Mouse (Mus musculus) lung, postnatal 0 days (tissue): ENCODE data around the gene Sh2d7. TPM values are rescaled to one million over a fixed set of nuclear protein-coding genes. Genes with fewer than 3 reads are reported as not detected.
A peak's percentile ranks its signal among the peaks of the same experiment; 100 is the strongest.

Experiments used
- ATAC-seq: fragments of 200-750 bp; cut with Nextera tagmentation; 2 replicates; pipeline ENCODE4 v1.8.0; 2017; ENCODE audit warnings: moderate library complexity
- DNase-seq: peaks from one replicate; pipeline ENCODE4 v3.0.0-alpha.2; 2016; ENCODE audit warnings: low spot score
- H3K27ac ChIP-seq: fragments of 300-500 bp; sonication (generic); 2 replicates; pipeline ENCODE4 v1.5.1; 2014; ENCODE audit warnings: antibody characterized with exemption, mild to moderate bottlenecking, low read length, mixed read lengths
- H3K27me3 ChIP-seq: fragments of 300-500 bp; sonication (generic); replicated peaks from 2 replicates; pipeline ENCODE4 v1.6.1; 2014; ENCODE audit warnings: low read length, mixed read lengths; ENCODE audit not compliant: insufficient read depth
- H3K36me3 ChIP-seq: fragments of 300-500 bp; sonication (generic); 2 replicates; pipeline ENCODE4 v1.6.1; 2014; ENCODE audit warnings: low read length, mixed read lengths; ENCODE audit not compliant: insufficient read depth
- H3K4me1 ChIP-seq: fragments of 300-500 bp; sonication (generic); 2 replicates; pipeline ENCODE4 v1.6.1; 2014; ENCODE audit warnings: antibody characterized with exemption, low read depth, low read length, mixed read lengths; ENCODE audit not compliant: insufficient read depth
- H3K4me2 ChIP-seq: fragments of 300-500 bp; sonication (generic); replicated peaks from 2 replicates; pipeline ENCODE4 v1.6.1; 2014; ENCODE audit warnings: low read depth, mild to moderate bottlenecking, low read length, moderate library complexity, mixed read lengths
- H3K4me3 ChIP-seq: fragments of 300-500 bp; sonication (generic); 2 replicates; pipeline ENCODE4 v1.5.1; 2014; ENCODE audit warnings: low read depth, low read length
- H3K9ac ChIP-seq: fragments of 300-500 bp; sonication (generic); replicated peaks from 2 replicates; pipeline ENCODE4 v1.6.1; 2014; ENCODE audit warnings: low read depth, mild to moderate bottlenecking
- H3K9me3 ChIP-seq: fragments of 300-500 bp; sonication (generic); 2 replicates; pipeline ENCODE4 v1.6.1; 2016; ENCODE audit warnings: low read length, mixed read lengths
- CTCF ChIP-seq: IDR thresholded peaks from 2 replicates; pipeline ENCODE4 v1.5.1; 2016; ENCODE audit warnings: antibody characterized with exemption, mild to moderate bottlenecking
- EP300 ChIP-seq: IDR thresholded peaks from 2 replicates; pipeline ENCODE4 v1.6.1; 2016; ENCODE audit warnings: antibody characterized with exemption, mild to moderate bottlenecking, control low read depth
- WGBS: fragments of 180-500 bp; shearing (Covaris S2); extraction: QIAGEN DNeasy Blood & Tissue Kit; methylation state at CpG from one replicate; pipeline ENCODE4 v1.1.7; 2014; 5-methylcytosine and 5-hydroxymethylcytosine counted together
- polyA plus RNA-seq: library from polyadenylated mRNA; unstranded; fragments of >200 nt; fragmentation: Nextera tagmentation; extraction: Ambion mirVana; gene quantifications from 2 replicates; pipeline ENCODE4 v1.2.1, GENCODE M21; 2015

Gene Sh2d7
- polyA plus RNA-seq = not detected in 2 replicates

- Histone ChIP-seq H3K4me2 (no peak within 1 kb of the TSS), H3K4me1 (no peaks in the 10 kb centered on the region), H3K4me3 (no peak within 1 kb of the TSS), H3K9me3 (no peaks in the 10 kb centered on the region), H3K36me3 (no peaks in the 10 kb centered on the region), H3K27me3 (no peaks in the 10 kb centered on the region), H3K27ac (no peak within 1 kb of the TSS), H3K9ac (no peak within 1 kb of the TSS)
- DNase-seq = no peak
- ATAC-seq = no peak
- 91% methylated on average over 14 of the region's 14 CpGs for WGBS
- no peak for TF ChIP-seq EP300
- no peak for TF ChIP-seq CTCF
These were observed at the start of gene Sh2d7 for GRCm38 (mm10) chr9:54538684-54539083. Gene Sh2d7, plus strand, starts transcription at chr9:54538984.

- Histone ChIP-seq H3K4me2 (no peak overlapping the region), H3K9me3 (no peaks in the 10 kb centered on the region), H3K4me3 (no peak overlapping the region), H3K4me1 (no peaks in the 10 kb centered on the region), H3K9ac (no peak overlapping the region), H3K27ac (no peak overlapping the region), H3K27me3 (no peaks in the 10 kb centered on the region), H3K36me3 (no peaks in the 10 kb centered on the region)
- no peak for DNase-seq
- TF ChIP-seq EP300 = no peak
- TF ChIP-seq CTCF = no peak
- no peak for ATAC-seq
- WGBS = 57% methylated on average over 2 of the region's 2 CpGs
These were observed 49.2 kb upstream of the Sh2d7 start for GRCm38 (mm10) chr9:54489599-54489998.

GRCm38 (mm10) chr9:54490431-54490830 lies 48.4 kb upstream of the Sh2d7 start:
- Histone ChIP-seq H3K27ac (no peak overlapping the region), H3K9ac (no peak overlapping the region), H3K4me2 (no peak overlapping the region), H3K36me3 (no peaks in the 10 kb centered on the region), H3K9me3 (no peaks in the 10 kb centered on the region), H3K27me3 (no peaks in the 10 kb centered on the region), H3K4me1 (no peaks in the 10 kb centered on the region), H3K4me3 (no peak overlapping the region)
- DNase-seq = no peak
- TF ChIP-seq CTCF (no peak), EP300 (no peak)
- WGBS = 84% methylated on average over 2 of the region's 2 CpGs
- no peak for ATAC-seq

- no peak overlapping the region for H3K9ac ChIP-seq
- no peak overlapping the region for H3K4me3 ChIP-seq
- no peaks in the 10 kb centered on the region for H3K4me1 ChIP-seq
- H3K4me2 ChIP-seq = no peak overlapping the region
- no peak overlapping the region for H3K27ac ChIP-seq
- H3K27me3 ChIP-seq = no peaks in the 10 kb centered on the region
- no peaks in the 10 kb centered on the region for H3K9me3 ChIP-seq
- 80% methylated on average over 6 of the region's 6 CpGs for WGBS
- TF ChIP-seq EP300 (no peak), CTCF (no peak)
- DNase-seq = no peak
- ATAC-seq = no peak
- H3K36me3 ChIP-seq = no peaks in the 10 kb centered on the region
These were observed 39.5 kb upstream of the Sh2d7 start for GRCm38 (mm10) chr9:54499291-54499690.

GRCm38 (mm10) chr9:54499791-54500190 lies 39.0 kb upstream of the Sh2d7 start:
- TF ChIP-seq EP300 (no peak), CTCF (no peak)
- WGBS = 81% methylated on average over 3 of the region's 3 CpGs
- Histone ChIP-seq H3K36me3 (no peaks in the 10 kb centered on the region), H3K27me3 (peaks cover 3% of the 10 kb centered on the region; the same call in 1 of the 2 replicates), H3K27ac (no peak overlapping the region), H3K4me1 (no peaks in the 10 kb centered on the region), H3K4me3 (no peak overlapping the region), H3K9ac (no peak overlapping the region), H3K4me2 (no peak overlapping the region), H3K9me3 (no peaks in the 10 kb centered on the region)
- ATAC-seq = no peak
- no peak for DNase-seq

GRCm38 (mm10) chr9:54500832-54501452 lies 37.8 kb upstream of the Sh2d7 start:
- TF ChIP-seq CTCF = peak; percentile 13; the same call in 1 of the 2 replicates
- TF ChIP-seq EP300 = no peak
- no peaks in the 10 kb centered on the region for H3K36me3 ChIP-seq
- 1% methylated on average over 30 of the region's 43 CpGs for WGBS
- H3K4me2 ChIP-seq = peak overlapping the region; percentile 96
- H3K4me1 ChIP-seq = no peaks in the 10 kb centered on the region
- H3K9me3 ChIP-seq = no peaks in the 10 kb centered on the region
- ATAC-seq = peak; percentile 1
- H3K4me3 ChIP-seq = peak overlapping the region; percentile 62
- H3K27me3 ChIP-seq = peaks cover 4% of the 10 kb centered on the region; the same call in 1 of the 2 replicates
- no peak overlapping the region for H3K27ac ChIP-seq
- peak overlapping the region; percentile 54 for H3K9ac ChIP-seq
- peak; percentile 29 for DNase-seq
